Mouse (Mus musculus): Measurements from ENCODE around the gene Fxyd7.

Fxyd7 gene

DNA sequence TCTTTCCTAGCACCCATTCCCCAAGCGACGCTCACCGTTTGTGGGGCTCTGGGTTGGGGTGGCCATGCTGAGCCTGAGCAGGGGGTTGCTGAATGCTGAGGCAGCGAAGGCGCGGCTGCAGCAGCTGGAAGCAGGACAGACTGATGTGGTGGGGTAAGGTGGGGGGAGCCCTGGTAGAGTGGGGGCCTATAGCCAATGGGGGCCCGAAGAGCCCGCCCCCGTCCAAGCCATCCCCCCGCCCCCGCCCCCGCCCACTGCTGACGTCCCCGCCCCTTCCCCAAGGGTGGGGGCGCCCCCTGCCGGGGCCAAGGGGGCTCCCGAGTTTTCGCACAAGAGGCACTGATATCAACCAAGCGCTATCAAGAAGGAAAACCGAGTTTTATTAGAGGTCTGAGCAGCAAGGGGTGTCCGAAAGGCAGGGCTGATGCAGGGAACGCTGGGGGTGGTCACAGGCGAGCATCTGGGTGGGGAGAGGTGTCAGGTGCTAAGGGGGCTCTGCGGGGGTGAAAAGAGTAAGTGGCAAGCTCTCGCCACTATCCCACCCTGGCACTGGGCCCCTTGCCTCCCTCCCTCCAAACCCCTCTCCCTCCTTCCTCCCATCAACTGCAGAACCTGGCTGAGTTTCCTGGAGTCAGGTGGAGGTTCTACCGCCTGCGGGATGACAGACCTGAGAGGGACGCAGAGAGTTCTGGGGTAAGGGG, at the start of gene Fxyd7:
Fxyd7 (minus strand) TSS at position 147 of the 701 bp plus-strand sequence.
- in situ Hi-C loops (cut with MboI; ENCODE audit: unreplicated experiment in 2 of 2) = loop anchor here in 1 of 2 experiments (5.0 kb wide), 1 partner anchor 54 kb away; no protein-coding TSS in a partner anchor

DNA sequence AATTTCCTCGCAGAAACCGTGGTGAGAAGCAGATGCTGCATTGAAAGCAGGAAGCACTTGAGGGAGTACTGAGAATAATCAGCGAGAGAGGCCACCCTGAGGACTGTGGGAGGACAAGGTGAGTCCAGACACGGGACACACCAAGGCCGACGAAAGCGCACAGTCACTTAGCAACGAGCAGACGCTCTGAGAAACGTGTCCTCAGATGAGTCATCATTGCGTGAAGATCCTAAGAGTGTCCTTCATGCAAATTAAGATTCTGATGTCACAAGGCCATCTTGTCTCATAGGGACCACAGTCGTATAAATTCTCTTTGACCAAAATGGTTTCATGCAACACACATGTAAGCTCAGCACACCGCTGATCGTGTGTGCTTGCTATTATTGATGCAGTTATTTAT, 49.5 kb upstream of the Fxyd7 start:
- in situ Hi-C loops (cut with MboI; ENCODE audit: unreplicated experiment in 2 of 2) = no loop called here

DNA sequence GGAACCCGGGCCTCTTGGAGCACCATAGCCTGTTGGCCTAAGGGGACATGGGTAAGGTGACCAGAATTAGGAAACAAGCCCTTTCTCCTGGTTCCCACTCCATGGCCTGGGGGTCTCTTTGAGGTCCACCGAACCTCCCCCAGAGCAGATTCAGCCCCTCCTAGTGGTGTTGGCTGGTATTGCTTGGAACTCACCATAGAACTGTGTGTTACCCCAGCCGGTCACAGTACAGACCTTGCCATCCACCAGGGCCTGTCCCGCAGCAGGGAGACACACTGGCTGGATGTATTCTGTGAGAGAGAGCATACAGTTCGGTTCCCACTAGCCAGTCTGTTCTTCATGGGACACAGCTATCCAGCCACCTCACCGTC, 48.3 kb upstream of the Fxyd7 start:
- in situ Hi-C loops (cut with MboI; ENCODE audit: unreplicated experiment in 2 of 2) = loop anchor here (5.0 kb wide), 1 partner anchor 42 kb away; the partner anchor contains the start of genes Fxyd1 (in 2 of the 2) and Lgi4 (in 2 of the 2)

DNA sequence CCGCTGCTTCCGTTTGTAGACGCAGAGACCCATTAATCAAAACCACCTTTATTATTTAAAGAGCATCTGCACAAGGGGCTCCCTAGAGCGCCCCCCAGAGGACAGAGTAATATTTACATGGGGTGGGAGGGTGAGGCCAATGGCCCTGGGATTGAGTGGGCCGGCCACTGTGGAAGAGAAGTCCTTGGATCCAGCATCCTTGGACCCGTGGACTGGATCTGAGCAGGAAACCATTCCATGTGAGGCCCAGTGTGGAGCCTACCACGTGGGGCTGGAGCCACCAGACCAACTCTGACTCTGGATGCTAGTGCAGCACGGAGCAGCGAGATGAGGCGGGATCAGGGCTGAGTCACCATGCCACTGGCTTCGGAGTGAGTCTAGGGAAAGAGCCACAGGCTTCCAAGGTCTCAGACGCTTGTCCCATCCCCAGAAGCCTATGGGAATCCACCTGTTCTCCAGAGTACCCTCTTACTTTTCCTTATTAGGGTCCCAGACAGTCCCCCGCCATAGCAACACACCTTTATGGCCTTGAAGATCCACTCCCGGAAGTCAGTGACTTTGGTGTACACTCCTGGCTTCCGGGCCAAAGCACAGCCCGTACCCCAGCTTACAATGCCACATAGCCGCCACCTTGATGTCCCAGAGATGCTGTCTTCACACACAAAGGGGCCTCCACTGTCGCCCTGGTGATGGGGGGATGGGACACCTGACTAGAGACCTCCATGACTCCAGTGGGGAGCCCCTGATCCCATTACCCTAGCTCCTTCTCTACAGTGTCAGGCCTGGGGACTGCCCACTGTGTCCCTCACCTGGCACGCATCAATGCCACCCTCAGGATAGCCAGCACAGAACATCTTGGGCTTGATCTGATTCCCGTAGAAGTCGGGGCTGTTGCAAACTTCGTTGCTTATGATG, 47.7 kb upstream of the Fxyd7 start:
- in situ Hi-C loops (cut with MboI; ENCODE audit: unreplicated experiment in 2 of 2) = loop anchor here (5.0 kb wide), 1 partner anchor 42 kb away; the partner anchor contains the start of genes Fxyd1 (in 2 of the 2) and Lgi4 (in 2 of the 2)

DNA sequence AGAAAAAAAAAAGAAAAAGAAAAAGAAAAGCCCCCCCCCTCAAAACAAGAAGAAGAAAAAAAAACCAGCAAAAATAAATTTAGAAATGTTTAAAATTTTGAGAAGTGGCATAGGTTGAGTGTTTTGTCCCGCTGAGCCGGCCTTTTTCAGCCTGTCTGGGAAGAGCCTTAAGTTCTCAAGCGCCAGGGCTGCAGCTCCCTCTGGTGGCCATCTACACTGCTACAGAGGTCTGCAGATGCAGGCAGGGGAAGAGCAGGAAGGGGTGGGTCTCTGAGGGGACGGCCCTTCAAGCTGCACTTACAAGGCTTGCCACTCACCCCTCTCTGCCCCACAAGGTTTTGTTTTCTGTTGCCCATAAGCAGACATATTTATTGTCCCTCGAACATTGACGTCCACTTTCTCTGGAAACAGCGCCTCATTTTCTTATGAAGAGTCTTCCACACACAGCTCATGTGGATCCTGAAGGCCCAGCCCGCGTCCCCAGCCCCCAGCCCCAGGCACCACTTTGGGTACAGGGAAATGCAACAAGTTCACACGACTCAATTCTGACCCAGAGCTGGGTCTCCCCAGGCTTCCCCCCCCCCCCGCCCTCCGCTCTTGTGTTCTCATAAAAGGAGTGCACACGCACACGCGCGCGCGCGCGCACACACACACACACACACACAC, 46.4 kb upstream of the Fxyd7 start:
- in situ Hi-C loops (cut with MboI; ENCODE audit: unreplicated experiment in 2 of 2) = loop anchor here (5.0 kb wide), 1 partner anchor 40 kb away; the partner anchor contains the start of genes Fxyd1 (in 2 of the 2) and Lgi4 (in 2 of the 2)

DNA sequence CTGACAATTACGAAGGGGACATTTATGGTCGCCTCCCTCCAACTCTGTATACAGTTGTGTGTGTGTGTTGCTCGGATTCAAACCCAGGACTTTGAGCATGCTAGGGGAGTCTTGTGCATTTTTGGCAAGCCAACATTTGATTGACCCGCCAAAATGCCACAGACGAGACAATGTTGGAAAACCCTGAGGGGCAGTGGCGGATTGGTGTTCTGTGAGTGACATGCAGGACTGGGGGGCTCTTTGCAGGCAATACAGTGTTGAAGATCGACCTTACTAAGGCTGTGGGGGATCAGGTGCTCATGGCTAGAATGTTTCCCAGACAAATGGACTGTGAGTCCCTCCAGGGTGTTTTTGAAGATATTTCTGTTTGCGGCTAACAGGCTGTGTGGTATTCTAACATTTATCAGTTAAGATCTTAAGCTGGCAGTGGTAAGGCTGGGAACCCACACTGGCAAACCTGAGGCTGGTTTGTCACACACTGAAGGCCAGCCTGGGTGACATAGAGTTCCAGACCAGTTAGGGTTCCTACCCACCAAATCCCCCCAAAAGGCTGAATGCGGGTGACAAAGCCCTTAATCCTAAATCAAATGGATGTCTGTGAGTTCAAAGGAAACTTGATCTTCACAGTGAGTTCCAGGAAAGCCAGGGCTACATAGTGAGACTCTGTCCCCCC, 45.8 kb upstream of the Fxyd7 start:
- in situ Hi-C loops (cut with MboI; ENCODE audit: unreplicated experiment in 2 of 2) = loop anchor here (5.0 kb wide), 1 partner anchor 40 kb away; the partner anchor contains the start of genes Fxyd1 (in 2 of the 2) and Lgi4 (in 2 of the 2)

DNA sequence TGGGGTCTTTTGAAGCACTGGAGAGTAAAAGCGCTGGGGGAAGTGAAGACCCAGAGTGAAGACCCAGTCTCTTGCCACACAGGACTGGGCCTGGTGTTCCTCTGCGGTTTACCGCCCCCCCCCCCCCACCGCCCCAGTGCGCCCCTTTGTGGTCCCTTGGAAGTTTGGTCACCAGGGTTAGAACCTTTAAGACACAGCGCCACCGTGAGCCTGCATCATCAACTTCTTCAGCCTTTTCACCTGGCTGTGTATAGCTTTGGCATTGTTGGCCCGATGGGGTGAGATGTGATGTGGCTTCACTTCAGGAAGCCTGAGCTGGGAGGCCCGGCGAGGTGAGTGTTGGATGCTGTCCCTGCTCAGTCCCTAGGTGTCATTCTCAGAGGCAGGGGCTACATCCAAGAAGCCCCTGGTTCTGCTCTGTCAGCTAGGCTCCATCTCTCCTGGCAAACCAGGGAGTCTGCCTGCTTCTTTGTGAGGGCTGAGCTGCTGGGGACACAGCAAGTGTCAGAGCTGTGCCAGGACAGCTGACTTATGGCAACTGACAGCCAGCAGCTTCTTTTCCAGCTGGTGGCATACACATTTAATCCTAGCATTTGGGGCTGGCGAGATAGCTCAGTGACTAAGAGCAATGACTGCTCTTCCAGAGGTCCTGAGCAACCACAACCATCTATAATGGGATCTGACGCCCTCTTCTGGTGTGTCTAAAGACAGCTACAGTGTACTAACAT, 43.7 kb upstream of the Fxyd7 start:
- in situ Hi-C loops (cut with MboI; ENCODE audit: unreplicated experiment in 2 of 2) = loop anchor here (5.0 kb wide), 1 partner anchor 38 kb away; the partner anchor contains the start of genes Fxyd1 (in 2 of the 2) and Lgi4 (in 2 of the 2)

DNA sequence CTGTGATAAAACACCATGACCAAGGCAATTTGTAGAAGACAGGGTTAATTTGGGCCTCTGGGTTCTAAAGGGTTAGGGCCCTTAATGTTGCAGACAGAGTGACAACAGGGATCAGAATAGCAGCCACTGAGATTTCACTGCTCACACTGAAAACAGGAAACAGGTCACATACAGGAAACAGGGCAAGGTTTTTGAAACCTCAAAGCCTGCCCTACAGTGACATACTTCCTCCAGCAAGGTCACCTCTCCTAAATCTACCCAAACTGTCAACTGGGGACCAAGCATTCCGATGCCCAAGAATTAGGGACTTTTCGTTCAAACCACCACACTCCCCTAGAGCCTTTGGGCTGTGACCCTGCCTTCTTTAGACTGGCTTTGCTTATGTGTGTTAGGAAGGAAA, 38.5 kb upstream of the Fxyd7 start:
- in situ Hi-C loops (cut with MboI; ENCODE audit: unreplicated experiment in 2 of 2) = no loop called here

DNA sequence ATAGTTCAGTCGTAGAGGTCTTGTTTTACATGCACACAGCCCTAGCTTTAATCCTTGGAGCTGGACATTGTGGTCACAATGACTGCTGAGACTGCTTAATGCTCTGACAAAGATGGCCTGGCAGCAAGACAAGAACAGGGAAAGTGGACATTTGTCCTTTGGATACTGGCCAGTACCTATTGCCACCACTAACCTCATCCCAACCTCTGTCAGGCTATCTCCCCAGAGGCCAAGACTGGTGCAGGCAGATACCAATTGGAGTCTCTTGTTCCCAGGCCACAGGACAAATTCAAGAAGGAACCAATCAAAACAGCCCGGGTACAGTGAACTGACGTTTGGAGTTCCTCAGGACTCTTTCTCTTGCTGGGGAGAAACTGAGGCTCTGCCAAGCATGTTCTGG, 36.9 kb upstream of the Fxyd7 start:
- in situ Hi-C loops (cut with MboI; ENCODE audit: unreplicated experiment in 2 of 2) = no loop called here

DNA sequence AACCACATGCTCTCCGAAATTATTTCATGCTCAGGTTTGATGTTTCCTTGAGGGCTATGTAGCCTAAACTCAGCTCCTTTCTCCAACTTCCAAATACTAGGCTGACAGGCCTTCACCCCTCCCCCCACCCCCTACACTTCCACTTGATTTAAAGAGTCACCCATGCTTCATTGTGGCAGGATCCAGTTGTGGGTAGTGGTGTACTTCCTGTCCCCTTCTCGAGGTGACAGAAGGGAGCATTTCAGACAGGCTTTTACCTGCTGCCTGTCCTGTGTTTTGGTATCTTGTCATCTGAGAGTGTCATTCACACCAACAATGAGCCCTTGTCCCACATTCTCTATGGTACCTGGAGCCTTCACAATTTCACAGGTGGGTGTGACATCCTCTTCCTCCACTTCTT, 36.0 kb upstream of the Fxyd7 start:
- in situ Hi-C loops (cut with MboI; ENCODE audit: unreplicated experiment in 2 of 2) = no loop called here

DNA sequence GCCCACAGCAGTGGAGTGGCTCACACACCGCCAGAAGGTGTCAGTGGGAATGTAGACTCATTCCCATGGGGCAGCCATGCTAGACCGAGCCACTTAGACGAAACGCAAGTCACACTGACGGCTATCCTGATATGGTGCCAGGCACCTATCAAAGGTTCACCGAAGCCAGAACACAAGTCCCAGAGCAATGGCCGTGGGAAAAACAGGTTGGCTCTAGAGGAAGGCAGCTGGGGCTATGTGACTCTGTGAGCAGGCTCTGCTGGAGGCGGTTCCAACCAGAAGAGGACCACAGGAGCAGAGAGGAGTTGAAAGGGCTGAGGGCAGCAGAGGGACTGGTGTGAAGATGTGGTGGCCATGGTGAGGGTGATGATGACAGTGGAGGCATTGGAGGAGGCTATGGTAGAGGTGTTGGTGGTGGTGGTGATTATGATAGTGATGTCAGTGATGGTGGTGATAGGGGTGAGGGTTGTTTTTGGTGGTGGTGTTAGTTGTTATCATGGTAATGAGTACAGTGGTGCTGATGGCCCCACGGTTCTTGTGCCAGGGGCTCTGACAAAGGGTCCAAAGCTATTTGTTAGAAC, 35.0 kb upstream of the Fxyd7 start:
- in situ Hi-C loops (cut with MboI; ENCODE audit: unreplicated experiment in 2 of 2) = no loop called here

DNA sequence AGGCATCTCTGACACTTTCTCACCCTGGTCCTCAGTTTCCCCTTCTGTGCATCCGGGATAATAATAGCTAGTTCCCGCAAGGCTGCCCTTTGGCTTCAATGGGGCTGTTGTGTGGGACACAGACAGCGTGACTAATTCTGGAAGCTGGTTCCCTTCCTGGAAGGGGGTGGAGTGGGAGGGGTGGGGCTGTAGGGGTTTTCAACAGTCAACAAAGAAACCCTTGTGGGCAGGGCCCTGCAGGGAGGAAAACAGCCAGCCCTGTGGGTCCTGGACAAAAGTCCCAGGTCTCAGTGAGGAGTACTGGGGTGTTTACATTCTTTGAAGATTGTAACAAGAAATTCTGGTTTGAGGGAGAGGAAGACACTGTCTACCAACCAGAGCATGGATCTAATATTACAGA, 33.9 kb upstream of the Fxyd7 start:
- in situ Hi-C loops (cut with MboI; ENCODE audit: unreplicated experiment in 2 of 2) = no loop called here

DNA sequence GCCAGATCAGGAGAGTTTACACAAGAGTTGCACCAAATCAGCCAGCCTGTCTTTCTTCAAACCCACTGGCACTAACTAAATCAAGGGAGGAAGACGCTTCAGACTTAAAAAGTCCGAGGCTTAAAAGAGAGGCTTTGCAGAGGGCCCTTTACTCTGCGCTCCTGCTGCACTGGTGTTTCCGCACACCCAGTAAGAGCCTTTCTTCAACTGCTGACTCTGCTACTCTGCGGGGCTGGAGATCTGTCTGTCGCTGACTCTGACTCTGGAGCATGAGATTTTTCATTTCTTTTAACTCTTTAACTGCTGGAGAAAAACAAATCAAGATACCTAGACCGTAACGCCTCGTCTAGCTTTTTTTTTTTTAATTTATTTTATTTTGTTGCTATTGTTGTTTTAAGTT, 32.9 kb upstream of the Fxyd7 start:
- in situ Hi-C loops (cut with MboI; ENCODE audit: unreplicated experiment in 2 of 2) = no loop called here

DNA sequence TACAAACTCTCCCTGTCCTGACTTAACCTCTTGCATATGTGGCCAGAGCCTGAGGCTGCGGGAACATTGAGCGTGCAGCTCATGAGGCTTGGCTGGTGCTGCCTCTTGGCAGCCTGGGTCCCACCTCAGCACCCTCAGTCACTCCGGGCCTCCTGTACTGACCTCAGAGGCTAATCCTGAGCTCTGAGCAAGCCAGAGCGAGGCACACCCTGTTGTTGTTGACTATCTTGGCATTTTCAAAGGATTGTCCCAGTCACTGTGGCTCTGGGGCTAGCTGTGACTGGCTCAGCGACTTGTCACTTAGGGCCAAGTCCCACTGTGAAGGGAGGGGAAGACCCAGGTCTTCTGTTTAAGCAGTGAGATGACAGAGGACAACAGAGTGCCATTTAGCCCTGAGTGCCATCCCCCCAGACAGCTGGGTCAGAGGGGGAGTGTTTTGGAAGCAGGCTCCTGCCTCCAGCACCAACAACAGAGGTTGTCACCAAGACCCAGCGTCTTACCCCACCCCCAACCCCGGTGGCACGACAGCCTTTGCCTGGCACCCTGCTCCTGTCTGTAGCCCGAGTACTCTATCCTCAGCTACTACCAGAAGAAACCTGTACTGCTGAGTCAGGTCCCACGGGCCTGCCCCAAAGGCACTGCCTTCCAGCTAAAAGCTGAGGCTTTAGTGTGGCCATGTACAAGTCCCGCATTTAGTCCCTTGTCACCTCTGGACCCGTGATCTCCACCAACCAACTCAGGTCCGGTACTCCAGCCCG, 31.7 kb upstream of the Fxyd7 start:
- in situ Hi-C loops (cut with MboI; ENCODE audit: unreplicated experiment in 2 of 2) = no loop called here

DNA sequence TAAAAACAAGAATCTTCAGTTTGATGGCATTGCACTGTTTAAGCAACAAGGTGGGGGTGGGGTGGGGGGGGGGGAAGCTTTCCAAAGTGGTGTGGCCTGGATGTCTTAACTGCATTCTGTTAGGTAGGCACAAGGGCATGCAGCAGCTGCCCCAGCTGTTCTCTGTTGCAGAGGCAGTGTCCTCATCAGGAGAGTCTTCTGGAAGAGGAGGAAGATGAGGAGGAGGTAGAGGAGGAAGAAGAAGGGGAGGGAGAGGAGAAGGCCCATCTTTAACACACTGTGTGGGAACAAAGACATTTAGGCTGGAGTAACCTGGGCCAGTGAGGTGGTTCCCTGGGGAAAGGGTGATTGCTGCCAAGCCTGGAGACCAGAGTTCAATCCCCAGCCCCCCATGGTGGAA, 30.8 kb upstream of the Fxyd7 start:
- in situ Hi-C loops (cut with MboI; ENCODE audit: unreplicated experiment in 2 of 2) = no loop called here

DNA sequence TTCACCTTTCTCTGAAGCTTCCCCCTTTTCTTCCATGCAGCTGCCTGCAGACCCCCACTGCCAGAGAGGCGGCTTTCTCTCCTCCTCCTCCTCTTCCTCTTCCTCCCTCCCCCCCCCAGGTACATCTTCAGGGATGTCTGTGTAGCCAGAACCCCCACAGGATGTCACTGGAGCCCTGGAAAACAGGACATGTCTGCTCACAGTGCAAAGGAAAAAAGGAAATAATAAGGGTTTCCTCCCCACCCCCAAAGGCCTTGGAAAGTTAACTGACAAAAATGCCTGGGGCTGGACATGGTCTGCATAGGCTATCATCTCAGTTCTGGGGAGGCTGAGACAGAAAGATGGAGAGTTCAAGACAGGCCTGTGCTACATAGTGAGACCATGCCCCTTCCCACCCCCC, 29.8 kb upstream of the Fxyd7 start:
- in situ Hi-C loops (cut with MboI; ENCODE audit: unreplicated experiment in 2 of 2) = no loop called here

DNA sequence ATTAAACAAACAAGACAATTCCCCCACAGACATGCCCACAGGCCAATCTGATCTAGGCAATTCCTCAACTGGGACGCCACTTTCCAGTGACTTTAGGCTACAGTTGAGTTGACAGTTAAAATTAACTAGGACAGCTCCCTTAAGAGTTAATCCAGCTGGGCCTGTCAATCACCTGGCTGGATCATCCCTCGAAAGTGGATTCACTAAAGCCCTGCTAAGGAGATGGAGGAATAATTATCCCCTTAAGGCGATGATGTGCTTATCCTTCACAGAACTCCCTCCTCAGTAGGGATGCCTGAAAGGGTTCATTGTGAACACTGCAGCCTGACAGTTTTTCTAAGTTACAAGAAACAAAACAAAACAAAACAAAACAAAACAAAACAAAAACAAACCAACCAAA, 29.3 kb upstream of the Fxyd7 start:
- in situ Hi-C loops (cut with MboI; ENCODE audit: unreplicated experiment in 2 of 2) = no loop called here

DNA sequence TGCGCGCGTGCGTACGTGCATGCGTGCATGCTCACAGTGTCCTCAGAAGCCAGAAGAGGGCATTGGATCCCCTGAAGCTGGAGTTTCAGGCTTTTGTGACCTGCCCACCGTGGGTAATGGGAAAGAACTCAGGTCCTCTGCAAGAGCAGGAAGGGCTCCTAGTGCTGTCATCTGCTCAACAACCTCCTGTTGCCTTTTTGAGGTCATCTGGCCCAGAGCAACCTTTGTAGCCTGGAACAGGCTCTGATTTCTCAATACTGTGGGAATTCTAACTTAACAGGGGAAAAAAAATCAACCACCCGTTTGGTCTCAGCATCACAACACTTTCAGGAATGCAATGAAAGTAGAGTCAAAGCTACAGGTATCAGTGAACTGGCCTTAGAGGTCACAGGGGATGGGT, 28.4 kb upstream of the Fxyd7 start:
- in situ Hi-C loops (cut with MboI; ENCODE audit: unreplicated experiment in 2 of 2) = no loop called here
